Mouse (Mus musculus): ENCODE measurements at regions not wholly inside any gene's neighbourhood (a gene's known extent, or its start where the extent isn't known, plus 50 kb on each side); places are given as distances from the start of the nearest gene placed in this dataset.

GRCm38 (mm10) chr3:115818734-115819133 lies 68.9 kb upstream of the Dph5 start:
- Histone ChIP-seq H3K27me3 (ENCODE audit: insufficient read depth, low read length) (peaks cover 7% of the 10 kb centered on the region), H3K9me3 (replicated peaks) (no peaks in the 10 kb centered on the region), H3K4me1 (ENCODE audit: insufficient read depth, low read depth, low read length) (peaks cover 47% of the 10 kb centered on the region), H3K36me3 (replicated peaks) (no peaks in the 10 kb centered on the region), H3K4me3 (ENCODE audit: low read depth, low read length) (no peak overlapping the region)
- TF ChIP-seq POLR2AphosphoS5 (IDR thresholded peaks at IDR 0.05; ENCODE audit: insufficient replicate concordance, low read depth, low read length) (no peak), CTCF (IDR thresholded peaks at IDR 0.05; ENCODE audit: low read depth, low read length) (no peak), TAL1 (conservative IDR thresholded peaks at IDR 0.05; ENCODE audit: low read depth, low read length) (no peak), GATA2 (IDR thresholded peaks at IDR 0.05; ENCODE audit: borderline replicate concordance, low read depth, low read length) (no peak), GATA1 (IDR thresholded peaks at IDR 0.05; ENCODE audit: borderline replicate concordance, low read length) (no peak)
- ATAC-seq (ENCODE audit: extremely low read depth, insufficient number of reproducible peaks, low FRiP score, poor library complexity, severe bottlenecking), result no peak
- DNase-seq (ENCODE audit: low spot score), result no peak

GRCm38 (mm10) chr3:115819401-115820138 lies 68.1 kb upstream of the Dph5 start:
- peak; percentile 35 for ATAC-seq (ENCODE audit: extremely low read depth, insufficient number of reproducible peaks, low FRiP score, poor library complexity, severe bottlenecking)
- Histone ChIP-seq H3K27me3 (ENCODE audit: insufficient read depth, low read length) (peaks cover 7% of the 10 kb centered on the region), H3K4me1 (ENCODE audit: insufficient read depth, low read depth, low read length) (peaks cover 43% of the 10 kb centered on the region), H3K9me3 (replicated peaks) (no peaks in the 10 kb centered on the region), H3K4me3 (ENCODE audit: low read depth, low read length) (no peak overlapping the region), H3K36me3 (replicated peaks) (no peaks in the 10 kb centered on the region)
- no peak for DNase-seq (ENCODE audit: low spot score)
- TF ChIP-seq POLR2AphosphoS5 (IDR thresholded peaks at IDR 0.05; ENCODE audit: insufficient replicate concordance, low read depth, low read length) (no peak), GATA2 (IDR thresholded peaks at IDR 0.05; ENCODE audit: borderline replicate concordance, low read depth, low read length) (no peak), CTCF (IDR thresholded peaks at IDR 0.05; ENCODE audit: low read depth, low read length) (no peak), GATA1 (IDR thresholded peaks at IDR 0.05; ENCODE audit: borderline replicate concordance, low read length) (no peak), TAL1 (conservative IDR thresholded peaks at IDR 0.05; ENCODE audit: low read depth, low read length) (no peak)

- TF ChIP-seq CTCF (IDR thresholded peaks at IDR 0.05; ENCODE audit: low read depth, low read length) (no peak), GATA2 (IDR thresholded peaks at IDR 0.05; ENCODE audit: borderline replicate concordance, low read depth, low read length) (no peak)
- Histone ChIP-seq H3K4me3 (ENCODE audit: low read depth, low read length) (no peak overlapping the region), H3K27me3 (ENCODE audit: insufficient read depth, low read length) (peaks cover 7% of the 10 kb centered on the region), H3K9me3 (replicated peaks) (no peaks in the 10 kb centered on the region), H3K36me3 (replicated peaks) (no peaks in the 10 kb centered on the region), H3K4me1 (ENCODE audit: insufficient read depth, low read depth, low read length) (peaks cover 38% of the 10 kb centered on the region)
- DNase-seq (ENCODE audit: low spot score) (no peak), ATAC-seq (ENCODE audit: extremely low read depth, insufficient number of reproducible peaks, low FRiP score, poor library complexity, severe bottlenecking) (peak; percentile 4; the same call in 1 of the 2 replicates)
Observed at GRCm38 (mm10) chr3:115820139-115820481, 67.5 kb upstream of the Dph5 start.

GRCm38 (mm10) chr3:115821627-115822026 lies 66.0 kb upstream of the Dph5 start:
- H3K4me3 ChIP-seq (ENCODE audit: low read depth, low read length), result no peak overlapping the region
- ATAC-seq (ENCODE audit: extremely low read depth, insufficient number of reproducible peaks, low FRiP score, poor library complexity, severe bottlenecking) (no peak), DNase-seq (ENCODE audit: low spot score) (no peak)
- no peaks in the 10 kb centered on the region for H3K36me3 ChIP-seq (replicated peaks)
- H3K9me3 ChIP-seq (replicated peaks), result no peaks in the 10 kb centered on the region
- TF ChIP-seq POLR2AphosphoS5 (IDR thresholded peaks at IDR 0.05; ENCODE audit: insufficient replicate concordance, low read depth, low read length) (no peak), CTCF (IDR thresholded peaks at IDR 0.05; ENCODE audit: low read depth, low read length) (no peak), GATA2 (IDR thresholded peaks at IDR 0.05; ENCODE audit: borderline replicate concordance, low read depth, low read length) (no peak), GATA1 (IDR thresholded peaks at IDR 0.05; ENCODE audit: borderline replicate concordance, low read length) (no peak), TAL1 (conservative IDR thresholded peaks at IDR 0.05; ENCODE audit: low read depth, low read length) (no peak)
- H3K4me1 ChIP-seq (ENCODE audit: insufficient read depth, low read depth, low read length), result peaks cover 23% of the 10 kb centered on the region
- H3K27me3 ChIP-seq (ENCODE audit: insufficient read depth, low read length), result peaks cover 7% of the 10 kb centered on the region

DNA sequence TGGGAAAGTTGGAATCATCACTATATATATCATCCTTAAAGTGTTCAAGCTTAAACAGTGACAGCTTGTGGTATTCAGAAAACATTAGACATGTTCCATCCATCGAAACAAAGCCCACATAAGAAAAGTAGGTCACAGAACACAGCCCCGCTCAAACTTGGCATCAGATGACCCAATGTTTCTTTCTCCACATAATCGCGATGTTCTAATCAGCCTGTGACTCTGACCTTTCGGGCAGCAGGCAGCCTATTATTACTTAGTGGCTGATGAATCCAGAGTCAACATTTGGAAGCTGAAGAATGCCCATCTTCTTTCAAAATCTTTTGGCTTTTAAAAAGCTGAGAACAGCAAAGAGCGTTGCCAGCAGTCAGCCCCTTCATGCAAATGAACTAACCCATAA lies 65.1 kb upstream of the Dph5 start:
- Histone ChIP-seq H3K27me3 (ENCODE audit: insufficient read depth, low read length) (peaks cover 7% of the 10 kb centered on the region), H3K36me3 (replicated peaks) (no peaks in the 10 kb centered on the region), H3K4me3 (ENCODE audit: low read depth, low read length) (no peak overlapping the region), H3K9me3 (replicated peaks) (no peaks in the 10 kb centered on the region), H3K4me1 (ENCODE audit: insufficient read depth, low read depth, low read length) (peaks cover 20% of the 10 kb centered on the region)
- no peak for ATAC-seq (ENCODE audit: extremely low read depth, insufficient number of reproducible peaks, low FRiP score, poor library complexity, severe bottlenecking)
- DNase-seq (ENCODE audit: low spot score), result no peak
- TF ChIP-seq GATA2 (IDR thresholded peaks at IDR 0.05; ENCODE audit: borderline replicate concordance, low read depth, low read length) (no peak), TAL1 (conservative IDR thresholded peaks at IDR 0.05; ENCODE audit: low read depth, low read length) (no peak), CTCF (IDR thresholded peaks at IDR 0.05; ENCODE audit: low read depth, low read length) (no peak), GATA1 (IDR thresholded peaks at IDR 0.05; ENCODE audit: borderline replicate concordance, low read length) (no peak), POLR2AphosphoS5 (IDR thresholded peaks at IDR 0.05; ENCODE audit: insufficient replicate concordance, low read depth, low read length) (no peak)

DNA sequence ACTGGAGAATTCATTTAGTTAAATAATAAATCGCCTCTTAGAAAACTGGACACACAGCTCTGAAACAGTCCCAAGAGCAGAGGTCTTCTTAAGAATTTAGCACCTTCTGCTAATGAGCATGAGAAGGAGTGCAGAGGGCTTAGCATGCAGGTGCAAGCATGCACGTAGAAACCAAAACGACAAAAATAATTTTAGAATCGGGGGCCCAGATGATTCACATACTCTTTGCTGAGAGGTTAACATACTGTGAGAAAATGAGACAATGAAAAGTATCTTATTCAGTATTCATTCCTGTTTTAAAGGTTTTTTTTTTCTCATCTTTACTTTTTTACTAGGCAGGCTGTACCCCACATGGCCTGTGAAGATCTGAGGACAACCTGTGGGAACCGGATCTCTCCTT lies 63.9 kb upstream of the Dph5 start:
- TF ChIP-seq CTCF (IDR thresholded peaks at IDR 0.05; ENCODE audit: low read depth, low read length) (no peak), POLR2AphosphoS5 (IDR thresholded peaks at IDR 0.05; ENCODE audit: insufficient replicate concordance, low read depth, low read length) (no peak), GATA1 (IDR thresholded peaks at IDR 0.05; ENCODE audit: borderline replicate concordance, low read length) (no peak), TAL1 (conservative IDR thresholded peaks at IDR 0.05; ENCODE audit: low read depth, low read length) (no peak), GATA2 (IDR thresholded peaks at IDR 0.05; ENCODE audit: borderline replicate concordance, low read depth, low read length) (no peak)
- no peak overlapping the region for H3K4me3 ChIP-seq (ENCODE audit: low read depth, low read length)
- no peak for DNase-seq (ENCODE audit: low spot score)
- no peaks in the 10 kb centered on the region for H3K9me3 ChIP-seq (replicated peaks)
- H3K4me1 ChIP-seq (ENCODE audit: insufficient read depth, low read depth, low read length), result peaks cover 14% of the 10 kb centered on the region
- no peaks in the 10 kb centered on the region for H3K36me3 ChIP-seq (replicated peaks)
- no peak for ATAC-seq (ENCODE audit: extremely low read depth, insufficient number of reproducible peaks, low FRiP score, poor library complexity, severe bottlenecking)
- peaks cover 3% of the 10 kb centered on the region for H3K27me3 ChIP-seq (ENCODE audit: insufficient read depth, low read length)
